Mouse (Mus musculus): ENCODE results near the gene Ppp1r14a. TPM values are rescaled to one million over a fixed set of nuclear protein-coding genes. Genes with fewer than 3 reads are reported as not detected.
A peak's percentile ranks its signal among the peaks of the same experiment; 100 is the strongest.

Ppp1r14a gene
- polyA plus RNA-seq, 1 experiment, result 44.7 TPM

GRCm38 (mm10) chr7:29276715-29277114 lies 12.4 kb upstream of the Ppp1r14a start:
- H3K4me3 ChIP-seq (ENCODE audit: insufficient read depth, low read length), result no peak overlapping the region
- TF ChIP-seq POLR2A (IDR thresholded peaks at IDR 0.05; ENCODE audit: extremely low read depth, insufficient read depth, low read length) (no peak), CTCF (IDR thresholded peaks at IDR 0.05; ENCODE audit: extremely low read depth, insufficient read depth, low read length) (no peak)
- peaks cover 1% of the 10 kb centered on the region; the same call in 1 of the 2 replicates for H3K4me1 ChIP-seq (ENCODE audit: control insufficient read depth, insufficient read depth, low read length)
- H3K27ac ChIP-seq (ENCODE audit: insufficient read depth, low read length), result no peak overlapping the region

DNA sequence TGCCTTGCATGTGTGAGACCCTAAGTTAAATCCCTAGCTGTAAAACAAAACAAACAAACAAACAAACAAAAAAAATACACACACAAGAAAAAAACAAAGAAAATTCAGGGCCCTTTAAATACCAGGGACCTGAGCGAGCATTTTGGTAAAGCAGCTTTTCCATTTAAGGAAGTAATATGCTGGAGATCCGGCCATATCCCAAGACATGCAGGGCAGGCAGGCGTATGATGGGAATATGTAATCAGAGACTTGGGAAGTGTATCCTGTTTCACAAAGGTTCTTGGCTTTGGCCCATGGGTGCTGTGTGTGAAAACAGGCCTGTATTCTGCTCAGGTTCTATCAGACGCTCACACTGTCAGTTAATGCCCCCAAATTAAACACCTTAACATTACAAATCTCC lies 11.6 kb upstream of the Ppp1r14a start:
- Histone ChIP-seq H3K4me1 (ENCODE audit: control insufficient read depth, insufficient read depth, low read length) (peaks cover 2% of the 10 kb centered on the region; the same call in 1 of the 2 replicates), H3K27ac (ENCODE audit: insufficient read depth, low read length) (no peak overlapping the region), H3K4me3 (ENCODE audit: insufficient read depth, low read length) (no peak overlapping the region)
- TF ChIP-seq CTCF (IDR thresholded peaks at IDR 0.05; ENCODE audit: extremely low read depth, insufficient read depth, low read length), result no peak
- TF ChIP-seq POLR2A (IDR thresholded peaks at IDR 0.05; ENCODE audit: extremely low read depth, insufficient read depth, low read length), result no peak

GRCm38 (mm10) chr7:29279261-29279660 lies 9.8 kb upstream of the Ppp1r14a start:
- Histone ChIP-seq H3K4me1 (ENCODE audit: control insufficient read depth, insufficient read depth, low read length) (peaks cover 2% of the 10 kb centered on the region; the same call in 1 of the 2 replicates), H3K27ac (ENCODE audit: insufficient read depth, low read length) (no peak overlapping the region), H3K4me3 (ENCODE audit: insufficient read depth, low read length) (no peak overlapping the region)
- TF ChIP-seq CTCF (IDR thresholded peaks at IDR 0.05; ENCODE audit: extremely low read depth, insufficient read depth, low read length) (no peak), POLR2A (IDR thresholded peaks at IDR 0.05; ENCODE audit: extremely low read depth, insufficient read depth, low read length) (no peak)

- H3K4me1 ChIP-seq (ENCODE audit: control insufficient read depth, insufficient read depth, low read length), result peaks cover 2% of the 10 kb centered on the region; the same call in 1 of the 2 replicates
- no peak overlapping the region for H3K4me3 ChIP-seq (ENCODE audit: insufficient read depth, low read length)
- no peak overlapping the region for H3K27ac ChIP-seq (ENCODE audit: insufficient read depth, low read length)
- no peak for TF ChIP-seq CTCF (IDR thresholded peaks at IDR 0.05; ENCODE audit: extremely low read depth, insufficient read depth, low read length)
- no peak for TF ChIP-seq POLR2A (IDR thresholded peaks at IDR 0.05; ENCODE audit: extremely low read depth, insufficient read depth, low read length)
Measured at GRCm38 (mm10) chr7:29279924-29280323, 9.2 kb upstream of the Ppp1r14a start.

GRCm38 (mm10) chr7:29280801-29281200 lies 8.3 kb upstream of the Ppp1r14a start:
- no peak for TF ChIP-seq CTCF (IDR thresholded peaks at IDR 0.05; ENCODE audit: extremely low read depth, insufficient read depth, low read length)
- TF ChIP-seq POLR2A (IDR thresholded peaks at IDR 0.05; ENCODE audit: extremely low read depth, insufficient read depth, low read length), result no peak
- Histone ChIP-seq H3K27ac (ENCODE audit: insufficient read depth, low read length) (no peak overlapping the region), H3K4me3 (ENCODE audit: insufficient read depth, low read length) (peak overlapping the region; percentile 51; the same call in 1 of the 2 replicates), H3K4me1 (ENCODE audit: control insufficient read depth, insufficient read depth, low read length) (peaks cover 2% of the 10 kb centered on the region; the same call in 1 of the 2 replicates)

DNA sequence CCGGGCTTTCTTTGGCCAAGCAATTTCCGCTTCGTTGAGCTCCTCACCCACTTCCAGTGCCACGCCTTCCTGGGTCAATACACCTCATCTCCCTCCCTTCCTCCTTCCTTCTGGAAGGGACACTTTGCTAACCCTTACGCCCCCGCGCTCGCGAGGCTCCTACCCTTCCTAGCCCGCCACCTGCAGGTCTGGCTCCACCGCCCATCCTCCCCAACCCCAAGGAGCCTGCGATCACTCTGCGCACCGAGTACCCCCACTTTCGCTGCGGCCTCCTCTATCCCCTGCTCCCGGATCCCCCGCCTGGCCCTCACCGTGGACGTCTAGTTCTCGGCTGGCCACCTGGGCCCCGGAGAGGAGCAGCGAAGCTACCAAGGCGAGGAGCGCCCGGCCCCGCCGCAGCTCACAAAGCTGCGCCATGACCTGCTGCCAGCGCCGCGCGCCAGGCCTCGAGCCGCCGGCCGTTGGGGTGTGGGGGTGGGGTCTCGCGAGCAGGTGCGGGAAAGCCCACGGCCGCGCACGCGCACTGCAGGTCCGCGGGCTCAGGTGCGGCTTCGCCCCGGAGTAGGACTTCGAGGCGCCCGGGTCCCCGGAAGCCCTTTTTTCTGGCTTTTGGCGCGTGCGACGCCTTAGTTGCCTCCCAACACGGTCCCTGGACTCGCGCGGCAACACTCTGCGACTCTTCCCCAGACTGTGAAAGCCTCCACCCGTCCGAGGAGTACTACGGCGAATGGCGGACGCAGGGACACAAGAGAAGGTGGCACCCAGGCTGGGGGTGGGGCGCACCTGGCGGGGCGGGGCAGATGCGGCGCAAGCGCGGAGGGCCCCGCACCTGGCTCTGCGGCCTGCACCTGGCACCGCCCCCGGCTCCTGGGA lies 7.7 kb upstream of the Ppp1r14a start, which contains the start of gene Spint2:
Gene Spint2, minus strand, starts transcription at position 712 of the 873 bp plus-strand sequence.
- H3K4me3 ChIP-seq (ENCODE audit: insufficient read depth, low read length), result peak within 1 kb of the TSS; percentile 51
- TF ChIP-seq CTCF (IDR thresholded peaks at IDR 0.05; ENCODE audit: extremely low read depth, insufficient read depth, low read length) (no peak), POLR2A (IDR thresholded peaks at IDR 0.05; ENCODE audit: extremely low read depth, insufficient read depth, low read length) (no peak)
- H3K27ac ChIP-seq (ENCODE audit: insufficient read depth, low read length), result no peak within 1 kb of the TSS
- H3K4me1 ChIP-seq (ENCODE audit: control insufficient read depth, insufficient read depth, low read length), result peaks cover 2% of the 10 kb centered on the region; the same call in 1 of the 2 replicates

GRCm38 (mm10) chr7:29282074-29282554 lies 7.0 kb upstream of the Ppp1r14a start:
- Histone ChIP-seq H3K4me1 (ENCODE audit: control insufficient read depth, insufficient read depth, low read length) (peaks cover 2% of the 10 kb centered on the region; the same call in 1 of the 2 replicates), H3K4me3 (ENCODE audit: insufficient read depth, low read length) (peak overlapping the region; percentile 51), H3K27ac (ENCODE audit: insufficient read depth, low read length) (no peak overlapping the region)
- no peak for TF ChIP-seq POLR2A (IDR thresholded peaks at IDR 0.05; ENCODE audit: extremely low read depth, insufficient read depth, low read length)
- TF ChIP-seq CTCF (IDR thresholded peaks at IDR 0.05; ENCODE audit: extremely low read depth, insufficient read depth, low read length), result no peak

- Histone ChIP-seq H3K4me1 (ENCODE audit: control insufficient read depth, insufficient read depth, low read length) (peaks cover 2% of the 10 kb centered on the region; the same call in 1 of the 2 replicates), H3K27ac (ENCODE audit: insufficient read depth, low read length) (no peak overlapping the region), H3K4me3 (ENCODE audit: insufficient read depth, low read length) (no peak overlapping the region)
- TF ChIP-seq POLR2A (IDR thresholded peaks at IDR 0.05; ENCODE audit: extremely low read depth, insufficient read depth, low read length), result no peak
- no peak for TF ChIP-seq CTCF (IDR thresholded peaks at IDR 0.05; ENCODE audit: extremely low read depth, insufficient read depth, low read length)
Measured at GRCm38 (mm10) chr7:29283876-29284275, 5.2 kb upstream of the Ppp1r14a start.

- no peak for TF ChIP-seq CTCF (IDR thresholded peaks at IDR 0.05; ENCODE audit: extremely low read depth, insufficient read depth, low read length)
- no peak for TF ChIP-seq POLR2A (IDR thresholded peaks at IDR 0.05; ENCODE audit: extremely low read depth, insufficient read depth, low read length)
- no peak overlapping the region for H3K4me3 ChIP-seq (ENCODE audit: insufficient read depth, low read length)
- peaks cover 2% of the 10 kb centered on the region; the same call in 1 of the 2 replicates for H3K4me1 ChIP-seq (ENCODE audit: control insufficient read depth, insufficient read depth, low read length)
- H3K27ac ChIP-seq (ENCODE audit: insufficient read depth, low read length), result no peak overlapping the region
Measured at GRCm38 (mm10) chr7:29284523-29284922, 4.6 kb upstream of the Ppp1r14a start.

Measured in cortical plate, adult 2 months (tissue).